Mouse (Mus musculus) neural tube, embryonic 10.5 days (tissue): ENCODE data around the gene Mier1.

Experiments used
- DNase-seq: peaks from one replicate; pipeline ENCODE4 v3.0.0-alpha.2; 2017; ENCODE audit warnings: low spot score; ENCODE audit errors: extremely low spot score

The Mier1 gene

DNA sequence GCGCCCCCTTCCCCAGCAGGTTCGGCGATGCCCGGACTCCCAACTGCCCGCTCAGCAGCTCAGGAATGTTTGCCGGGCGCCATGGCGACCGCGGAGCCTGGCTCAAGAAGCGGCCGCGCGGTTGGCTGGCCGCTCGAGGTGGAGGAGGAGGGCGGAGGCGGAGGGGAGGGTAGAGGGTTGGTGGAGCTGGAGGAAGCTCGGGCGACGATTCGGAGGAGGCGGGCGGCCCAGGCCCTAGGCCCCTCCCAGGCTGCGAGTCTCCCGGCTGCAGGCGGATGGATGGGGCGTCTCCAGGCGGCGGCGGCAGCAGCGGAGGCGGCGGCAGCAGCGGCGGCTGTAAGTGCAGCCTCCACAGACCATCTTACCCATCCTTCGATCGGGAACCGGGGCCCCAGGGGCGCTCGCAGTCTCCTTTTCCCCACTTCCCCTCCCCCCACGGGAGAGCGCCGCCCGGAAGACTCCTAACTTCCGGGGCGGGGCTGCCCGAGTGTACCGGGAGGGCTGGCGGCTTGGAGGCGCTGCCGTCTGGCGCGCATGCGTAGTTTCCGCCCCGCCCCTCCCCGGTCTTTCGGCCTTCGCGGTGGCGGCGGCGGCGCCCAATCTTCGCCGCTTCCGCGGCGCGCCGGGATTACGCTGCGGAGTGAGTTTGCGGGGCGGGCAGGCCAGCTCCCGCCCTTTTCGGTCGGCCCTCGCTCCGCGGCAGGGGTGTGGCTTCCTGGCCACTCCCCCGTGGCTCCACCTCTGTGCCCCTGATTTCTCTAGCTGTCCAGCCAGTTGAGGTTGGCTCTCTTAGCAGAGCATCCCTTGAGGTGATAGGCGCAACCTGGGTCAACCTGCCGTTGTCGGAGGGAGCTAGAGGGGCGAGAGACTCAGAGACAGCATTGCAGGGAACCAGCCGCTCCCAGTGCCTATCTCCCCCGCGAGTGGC, at the start of gene Mier1, which contains the start of gene Wdr78:
TSS of gene Mier1 (plus strand) at position 207 of the 928 bp plus-strand sequence.
TSS of gene Wdr78 (minus strand) at position 372 of the 928 bp plus-strand sequence.
- peak; percentile 96 for DNase-seq

DNA sequence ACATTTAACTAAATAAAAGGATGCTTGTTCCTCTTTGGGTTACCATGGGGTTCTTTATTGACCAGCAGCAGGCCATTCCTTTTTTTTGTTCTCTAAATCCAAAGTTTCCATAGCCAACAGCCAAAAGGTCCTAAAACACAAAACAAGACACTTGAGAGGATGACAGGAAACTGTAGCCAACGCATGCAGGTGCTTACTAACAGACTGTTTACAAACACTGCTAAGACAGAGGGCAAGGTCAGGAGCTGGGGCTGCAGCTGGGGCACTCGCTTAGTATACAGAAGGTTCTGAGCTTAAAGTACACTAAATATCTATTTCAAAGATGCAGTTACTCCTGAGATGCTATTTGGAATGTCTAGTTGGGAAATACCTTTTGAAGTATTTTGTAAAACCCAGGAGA, 49.8 kb upstream of the Mier1 start:
- no peak for DNase-seq

DNA sequence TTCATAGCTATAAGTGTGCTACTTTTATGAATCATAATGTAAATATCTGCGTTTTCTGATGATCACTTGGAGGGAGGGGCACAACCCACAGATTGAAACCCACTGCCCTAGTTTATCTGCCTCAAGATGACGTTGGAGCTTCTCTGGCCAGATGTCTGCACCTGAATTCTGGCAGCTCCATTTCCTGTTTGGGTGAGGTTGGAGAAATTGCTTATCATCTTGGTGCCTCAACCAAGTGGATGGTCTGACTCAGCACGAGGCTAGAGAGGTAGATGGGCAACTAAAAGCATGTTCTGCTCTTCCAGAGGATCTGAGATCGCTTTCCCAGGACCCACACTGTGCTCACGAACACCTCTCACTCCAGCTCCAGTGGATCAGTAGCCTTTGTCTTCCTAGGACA, 49.2 kb upstream of the Mier1 start:
- DNase-seq = no peak

DNA sequence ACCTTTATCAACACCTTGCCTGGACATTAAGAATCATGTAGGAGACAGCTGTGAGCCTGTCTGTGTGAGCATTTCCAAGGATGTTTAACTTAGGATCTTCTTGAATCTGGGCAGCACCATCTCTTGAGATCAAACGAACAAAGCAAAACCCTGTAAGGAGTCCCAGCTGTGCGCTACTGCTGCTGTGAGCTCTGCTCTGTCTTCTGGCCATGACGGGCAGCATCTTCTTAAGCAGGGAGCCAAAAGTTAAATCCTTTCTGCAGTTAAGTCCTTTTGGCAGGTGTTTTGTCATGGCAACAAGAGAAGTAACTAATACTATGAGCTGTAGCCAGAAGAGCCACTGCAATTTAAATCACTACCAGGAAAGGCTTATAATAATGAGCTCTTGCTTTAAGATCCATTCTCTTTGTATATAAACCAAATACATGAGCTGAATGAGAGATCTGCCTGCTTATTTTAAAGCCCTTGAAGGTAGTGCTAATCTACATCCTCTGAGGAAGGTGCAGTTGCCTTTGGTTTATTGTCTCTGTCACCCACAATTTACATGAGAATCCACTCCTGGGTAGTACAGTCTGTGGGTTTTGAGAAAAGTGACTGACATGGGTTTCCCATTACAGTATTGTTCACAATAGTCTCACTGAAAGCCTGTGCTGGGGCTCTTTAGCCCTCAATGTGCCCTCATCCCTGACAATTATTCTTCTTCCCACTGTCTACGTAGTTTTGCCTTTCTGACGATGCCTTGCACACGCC, 46.1 kb upstream of the Mier1 start:
- DNase-seq = no peak

DNA sequence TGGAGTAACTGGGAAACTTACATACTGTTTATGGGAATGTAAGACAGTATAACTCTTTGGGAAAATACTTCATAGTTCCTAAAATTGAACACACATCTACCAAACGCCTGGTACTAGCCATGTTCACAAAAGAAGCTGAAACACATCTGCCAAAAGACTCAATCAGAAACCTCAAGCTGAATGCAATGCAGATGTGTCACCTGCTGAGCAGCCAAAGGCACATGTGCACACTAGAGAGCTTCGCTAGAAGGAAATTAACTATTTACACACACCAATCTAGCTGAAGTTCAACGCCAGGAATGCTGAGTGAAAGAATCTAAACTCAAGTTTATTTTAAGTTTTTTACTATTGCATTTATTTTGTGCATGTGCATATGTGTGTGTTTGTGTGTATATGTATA, 43.6 kb upstream of the Mier1 start:
- DNase-seq = no peak

DNA sequence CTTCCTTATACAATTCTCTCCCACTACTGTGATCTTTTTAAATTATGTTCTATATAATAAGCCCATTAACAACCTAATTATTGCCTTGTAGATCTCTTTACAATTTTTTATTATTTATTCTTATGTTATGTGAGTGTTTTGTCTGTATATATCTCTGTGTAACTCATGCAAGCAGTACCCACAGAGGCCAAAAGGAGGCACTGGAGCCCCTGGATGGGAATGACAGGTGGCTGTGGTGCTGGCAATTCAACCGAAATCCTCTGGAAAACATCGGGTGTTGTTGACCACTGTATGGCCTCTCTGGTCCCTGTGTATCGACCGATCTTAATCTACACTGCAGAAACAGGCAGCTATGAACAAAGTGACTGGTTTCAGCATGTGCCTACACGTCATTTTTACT, 29.0 kb upstream of the Mier1 start:
- no peak for DNase-seq

DNA sequence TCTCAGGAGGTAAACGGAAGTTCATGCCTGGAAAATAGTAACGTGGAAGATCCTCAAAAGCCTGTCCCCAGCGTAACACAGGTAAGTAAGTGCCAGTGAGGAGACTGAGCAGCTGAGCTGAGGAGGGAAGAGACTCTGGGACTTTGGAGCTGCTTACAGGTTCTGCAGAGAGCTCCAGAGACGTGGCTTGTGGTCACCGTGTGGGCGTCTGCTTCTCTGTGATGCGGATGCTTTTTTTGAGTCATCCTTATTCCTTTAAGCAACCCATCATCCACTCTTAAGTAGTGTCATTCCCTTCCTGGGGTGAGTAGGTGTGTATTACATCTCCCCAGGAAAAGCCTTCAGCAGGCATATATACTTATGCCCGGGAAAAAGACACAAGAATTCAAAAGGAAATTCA, 18.3 kb upstream of the Mier1 start:
- no peak for DNase-seq

DNA sequence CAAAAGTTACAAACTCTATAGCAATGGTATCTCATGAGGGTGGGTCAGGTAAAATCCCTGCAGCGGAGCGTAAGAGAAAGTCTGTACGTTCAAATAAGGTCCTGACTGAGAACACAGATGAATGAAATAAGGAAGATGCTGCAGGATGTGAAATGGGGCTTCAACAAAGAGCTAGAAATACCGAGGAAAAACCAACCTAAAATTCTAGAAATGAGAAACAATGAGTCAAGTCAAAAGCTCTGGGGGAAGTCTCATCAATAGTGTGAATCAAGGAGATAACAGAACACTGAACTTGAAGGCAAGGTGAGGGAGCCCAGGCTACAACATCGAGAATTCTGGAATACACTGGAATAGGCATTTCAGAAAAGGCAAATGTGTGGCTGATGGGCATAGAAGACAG, 15.7 kb upstream of the Mier1 start:
- no peak for DNase-seq

DNA sequence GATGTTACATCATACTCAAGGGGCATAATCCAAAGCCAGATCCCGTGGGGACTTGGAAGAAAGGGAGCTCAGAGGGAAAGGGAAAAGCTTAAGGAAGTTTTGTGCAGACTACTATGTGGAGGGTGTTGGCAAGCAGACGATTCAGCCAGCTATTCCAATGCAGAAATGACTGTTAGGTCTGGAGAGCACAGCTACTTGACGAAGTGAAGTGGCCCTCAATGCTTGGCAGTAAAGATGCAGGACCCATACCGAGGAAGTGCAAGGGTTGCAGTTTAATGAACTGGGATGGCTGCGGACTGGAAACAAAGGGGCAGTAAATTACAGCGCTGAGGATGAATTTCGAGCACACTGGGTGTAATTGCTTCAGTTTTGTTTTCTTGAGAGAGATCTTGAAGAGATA, 1.5 kb upstream of the Mier1 start:
- DNase-seq = no peak

DNA sequence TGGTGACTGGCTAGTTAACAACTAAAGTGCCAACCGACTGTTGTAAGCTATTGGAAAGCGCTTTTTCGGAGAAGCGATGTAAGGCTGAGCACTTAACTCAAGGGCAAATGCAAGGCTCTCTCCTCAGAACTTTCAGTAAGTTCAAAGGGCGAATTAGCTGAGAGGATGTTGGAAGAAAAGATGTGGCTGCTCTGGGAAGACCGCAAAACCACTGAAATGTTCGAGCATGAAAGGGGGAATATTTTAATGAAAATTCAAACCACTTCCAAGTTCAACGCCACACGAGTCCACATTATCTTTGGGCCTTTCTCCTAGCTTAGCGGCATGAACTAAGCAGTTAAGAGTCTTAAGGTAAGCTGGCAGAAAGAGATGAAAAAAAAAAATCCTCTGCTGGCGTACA, 788 bp upstream of the Mier1 start:
- no peak for DNase-seq

DNA sequence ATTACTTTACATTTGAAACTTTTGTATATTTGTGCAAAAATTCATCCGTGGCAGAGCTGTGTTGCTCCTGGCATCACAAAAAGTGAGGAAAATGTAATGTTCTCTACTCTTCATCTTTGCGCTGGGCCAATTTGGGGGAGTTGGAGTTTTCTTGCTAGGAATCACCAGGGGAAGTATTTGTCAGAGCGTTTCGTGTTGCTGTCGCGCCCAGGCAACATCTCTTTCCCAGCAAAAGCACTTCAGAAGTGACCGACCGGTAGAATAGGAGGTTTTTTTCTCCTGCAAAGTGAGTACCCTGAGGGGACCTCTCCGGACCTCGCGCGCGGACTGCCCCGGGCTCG, 4.7 kb downstream of the Mier1 start:
- no peak for DNase-seq

DNA sequence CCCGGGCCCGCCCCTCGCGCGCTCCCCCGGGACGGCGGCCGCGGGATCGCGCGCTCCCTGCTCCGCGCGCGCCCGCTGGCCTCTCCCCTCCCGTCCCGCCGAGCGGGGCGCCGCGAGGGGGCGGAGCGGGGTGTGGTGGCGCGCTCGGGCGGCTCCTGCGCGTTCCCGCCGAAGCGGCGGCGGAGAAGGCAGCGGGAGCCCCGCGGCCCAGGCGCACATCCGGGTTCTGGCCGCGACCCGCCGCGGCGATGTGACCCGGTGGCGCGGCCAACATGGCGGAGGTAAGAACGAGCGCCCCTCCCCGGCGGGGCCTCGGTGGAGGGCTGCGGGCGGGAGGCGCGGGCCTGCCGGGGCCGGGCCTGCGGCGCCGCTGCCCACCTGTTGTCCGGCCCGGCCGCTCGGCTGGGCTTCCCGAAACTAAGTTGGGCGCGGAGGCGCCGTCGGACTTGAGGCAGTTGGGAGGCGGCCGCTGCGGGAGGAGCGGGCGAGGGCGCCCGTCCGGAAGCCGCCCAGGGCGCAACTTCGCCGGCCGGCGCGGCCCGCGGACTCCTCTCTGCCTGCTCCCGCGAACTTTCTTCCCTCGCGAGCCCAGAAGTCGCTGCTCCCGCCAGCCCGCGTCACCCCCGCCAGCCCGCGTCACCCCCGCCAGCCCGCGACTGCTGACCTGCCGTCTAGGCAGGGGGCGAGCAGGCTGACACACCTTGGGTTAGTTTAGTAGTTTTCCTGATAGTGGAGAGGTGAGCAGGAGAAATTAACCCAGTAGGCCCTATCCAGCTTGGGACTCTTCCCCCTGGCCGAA, 5.2 kb downstream of the Mier1 start:
- peak; percentile 79 for DNase-seq

DNA sequence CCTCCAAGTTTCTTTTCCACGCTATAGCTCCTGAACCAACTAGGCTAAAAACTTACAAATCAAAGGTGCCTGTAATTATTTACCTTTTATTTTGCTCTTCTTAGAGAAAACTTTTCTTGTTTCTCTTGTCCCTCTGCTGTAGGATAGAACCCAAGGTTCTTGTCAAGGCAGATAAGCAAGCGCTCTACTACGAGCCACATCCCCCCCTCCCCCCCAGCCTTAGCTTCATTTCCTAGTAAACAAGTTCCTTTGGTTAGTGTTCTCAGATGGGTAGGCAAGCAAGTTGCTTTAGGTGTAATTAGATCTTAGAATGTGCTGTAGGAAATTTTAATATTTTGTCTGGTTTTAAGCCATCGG, 5.8 kb downstream of the Mier1 start:
- DNase-seq = no peak

DNA sequence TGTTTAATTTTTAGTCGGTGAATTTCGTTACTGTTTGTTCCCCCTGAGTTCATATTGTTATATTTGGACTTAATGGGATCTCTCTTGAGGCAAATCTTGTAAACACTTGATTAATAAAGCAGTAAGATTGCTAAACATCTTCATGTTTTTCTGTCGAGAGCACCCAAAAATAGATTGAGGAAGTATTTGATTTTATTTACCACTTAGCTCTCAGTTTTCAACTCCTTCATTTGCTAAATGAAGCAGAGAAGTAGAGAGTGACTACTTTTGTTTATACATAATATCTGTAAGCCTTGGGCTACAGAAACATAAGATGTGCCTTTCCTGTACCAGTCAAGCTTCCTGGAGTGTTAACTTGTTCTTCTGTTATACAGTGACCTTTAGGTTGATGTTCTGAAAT, 6.2 kb downstream of the Mier1 start:
- DNase-seq = no peak

DNA sequence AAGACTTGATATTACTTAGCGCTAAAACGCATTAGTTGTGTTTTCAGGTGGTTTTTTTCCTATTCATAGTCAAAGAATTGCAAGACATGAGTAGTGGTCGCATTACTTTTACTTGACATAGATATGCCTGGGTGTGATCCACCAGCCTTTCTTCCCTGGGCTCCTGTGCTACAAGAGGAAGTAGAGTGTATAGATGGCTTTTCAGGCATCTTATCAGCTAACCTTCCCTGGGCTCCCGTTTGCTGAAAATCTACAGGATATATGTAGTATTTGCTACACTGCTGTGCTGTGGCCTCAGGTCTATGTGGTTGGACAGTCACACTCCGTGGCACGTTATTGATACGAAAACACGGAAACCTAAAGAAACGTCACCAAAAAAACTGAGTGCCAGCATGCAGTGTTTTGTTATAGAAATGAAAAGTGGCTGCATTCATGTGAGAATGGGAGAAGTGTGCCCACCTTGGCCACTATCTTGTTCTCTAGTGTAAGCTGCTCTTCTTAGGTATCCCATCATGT, 6.7 kb downstream of the Mier1 start:
- DNase-seq = no peak

DNA sequence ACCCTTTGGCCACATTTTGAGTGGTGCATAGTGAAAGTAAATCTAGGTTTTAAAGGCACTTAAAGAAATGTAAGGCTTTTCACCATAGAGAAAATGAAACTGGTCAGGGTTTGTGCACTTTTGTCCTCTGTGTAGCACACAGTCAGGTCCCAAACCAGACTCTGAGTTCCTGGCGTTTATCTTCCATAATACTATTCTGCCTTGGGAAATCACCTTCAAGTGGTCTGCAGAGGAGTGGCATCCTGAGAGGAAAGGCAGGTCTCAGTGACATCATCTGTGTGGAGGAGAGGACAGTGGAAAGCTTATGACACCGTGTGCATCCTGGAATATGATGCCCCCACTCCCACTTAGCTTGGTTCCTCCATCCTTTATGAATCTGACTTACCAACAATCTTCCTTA, 8.9 kb downstream of the Mier1 start:
- DNase-seq = no peak

DNA sequence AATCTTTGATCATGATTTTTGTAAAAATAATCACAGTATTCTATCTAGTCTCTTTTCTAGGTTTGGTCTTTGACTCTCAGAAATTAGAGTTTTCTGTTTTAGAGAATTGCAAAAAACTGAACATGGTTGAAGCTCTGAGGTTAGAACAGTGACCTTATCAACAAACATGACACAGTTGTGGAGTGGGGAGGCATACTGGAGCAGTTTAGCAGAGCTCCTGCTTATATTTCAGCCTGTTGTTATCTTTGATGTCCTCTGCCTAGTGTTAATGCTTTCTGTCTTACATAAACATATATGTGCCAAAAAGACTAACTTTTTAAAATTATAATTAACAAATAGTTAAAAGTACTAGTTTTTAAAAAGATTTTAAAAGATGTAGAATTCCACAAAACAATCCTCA, 9.4 kb downstream of the Mier1 start:
- no peak for DNase-seq

DNA sequence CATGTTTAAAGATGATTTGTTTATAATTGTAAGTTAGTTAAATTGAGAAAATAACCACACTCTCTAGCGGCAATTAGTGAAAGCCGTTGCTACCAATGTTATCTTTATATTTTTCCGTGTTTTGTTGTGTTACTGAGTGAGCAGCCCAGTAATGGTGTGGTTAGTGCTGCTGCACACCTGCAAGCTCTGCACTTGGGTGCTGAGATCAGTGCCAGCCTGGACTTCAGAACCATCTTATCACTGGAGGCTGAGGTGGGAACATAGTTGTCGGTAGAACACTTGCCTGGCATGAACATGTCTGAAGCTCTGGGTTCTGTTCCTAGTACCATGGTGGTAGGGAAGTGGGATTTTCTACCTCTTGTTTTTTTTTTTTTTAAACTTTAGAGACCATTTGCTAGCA, 12.3 kb downstream of the Mier1 start:
- no peak for DNase-seq

DNA sequence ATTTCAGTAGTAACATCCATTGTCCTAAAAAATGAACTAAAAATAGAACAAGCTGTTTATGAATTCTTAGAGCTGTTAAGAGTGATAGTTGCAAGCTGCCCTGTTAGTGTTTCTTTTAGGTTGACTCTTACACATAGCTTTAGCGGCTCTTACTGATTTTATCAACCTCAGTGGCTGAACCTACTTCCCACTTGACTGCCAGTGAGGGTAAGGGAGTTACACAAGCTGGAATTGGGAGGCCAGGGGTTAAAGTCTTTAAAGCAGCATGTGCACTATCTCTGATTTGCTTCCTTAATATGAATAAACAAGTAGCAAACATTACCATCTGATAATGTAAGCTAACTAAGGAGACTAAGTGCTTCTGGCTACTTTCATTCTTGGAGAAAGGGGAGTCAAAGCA, 22.8 kb downstream of the Mier1 start:
- no peak for DNase-seq

DNA sequence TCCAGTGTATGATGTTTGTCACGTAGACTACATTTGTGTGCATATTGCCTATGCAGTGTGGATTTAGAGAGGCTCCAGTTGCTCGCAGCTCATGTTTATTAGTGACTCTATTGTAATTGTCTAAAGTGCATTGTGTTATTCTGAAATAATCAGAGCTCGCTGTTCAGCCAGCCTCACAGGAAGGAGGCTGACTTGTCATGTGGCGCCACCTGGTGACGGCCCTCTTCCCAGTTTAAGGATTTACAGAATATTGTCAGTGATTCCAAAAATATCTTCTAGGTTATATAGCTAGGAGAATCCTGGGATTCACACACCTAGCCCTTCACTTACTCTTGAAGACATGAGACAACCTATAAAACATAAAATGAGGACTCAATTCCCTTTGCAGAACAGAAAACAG, 32.1 kb downstream of the Mier1 start:
- peak; percentile 57 for DNase-seq

DNA sequence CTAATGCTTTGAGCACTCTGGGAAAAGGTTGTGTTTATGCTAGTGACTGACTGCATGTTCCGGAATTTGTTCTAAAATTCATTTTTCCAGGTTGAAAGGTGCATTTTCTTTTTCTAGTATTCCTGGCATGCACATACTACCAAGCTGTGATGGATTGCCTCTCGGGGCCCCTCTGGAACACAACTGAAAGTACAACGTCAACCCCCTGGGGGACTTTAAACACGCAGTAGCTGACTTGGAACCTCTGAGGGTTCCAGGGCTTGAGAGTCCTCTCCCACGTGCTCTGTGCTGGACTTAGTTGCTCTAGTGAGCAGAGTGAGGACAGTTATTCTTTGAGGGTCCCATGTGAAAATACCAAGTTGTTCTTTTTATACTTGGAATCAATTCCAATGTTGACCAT, 37.8 kb downstream of the Mier1 start:
- no peak for DNase-seq

DNA sequence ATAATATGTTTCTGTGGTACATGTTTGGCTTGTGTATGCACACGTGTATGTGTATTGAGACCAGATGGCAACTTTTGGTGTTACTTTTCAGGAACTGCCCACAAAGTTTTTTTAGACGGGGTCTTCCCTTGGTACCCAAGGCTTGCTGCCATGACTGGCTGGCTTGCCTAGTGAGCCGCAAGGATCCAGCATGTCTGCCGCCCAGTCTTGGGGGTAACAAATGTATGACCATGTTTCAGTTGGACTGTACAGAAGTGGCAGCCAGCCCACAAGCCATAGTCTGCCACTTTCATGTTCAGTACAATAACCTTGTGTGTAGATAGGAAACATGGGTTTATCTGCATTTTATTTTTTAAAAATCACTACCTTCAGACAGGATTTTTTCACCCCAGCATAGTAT, 44.6 kb downstream of the Mier1 start:
- DNase-seq = no peak
